Mouse (Mus musculus) G1E (cell line): ENCODE data around the gene Fam171a2.

ENCODE experiments used
- CTCF ChIP-seq: IDR thresholded peaks from 2 replicates; pipeline ENCODE4 v1.5.1; 2012; ENCODE audit warnings: low read depth, low read length, inconsistent platforms, mixed read lengths
- GATA1 ChIP-seq: IDR thresholded peaks from 2 replicates; pipeline ENCODE4 v1.6.1; 2012; ENCODE audit warnings: borderline replicate concordance, low read length, inconsistent platforms, mixed read lengths
- GATA2 ChIP-seq: IDR thresholded peaks from 2 replicates; pipeline ENCODE4 v1.6.1; 2012; ENCODE audit warnings: low read depth, low read length, inconsistent platforms, borderline replicate concordance
- TAL1 ChIP-seq: conservative IDR thresholded peaks from 2 replicates; pipeline ENCODE4 v1.6.1; 2012; ENCODE audit warnings: low read depth, low read length, inconsistent platforms, mixed read lengths

- TF ChIP-seq CTCF: no peak
- TF ChIP-seq TAL1: no peak
- no peak for TF ChIP-seq GATA2
- no peak for TF ChIP-seq GATA1
These were observed 45.5 kb downstream of the Fam171a2 start for GRCm38 (mm10) chr11:102401898-102402500.
